Mouse (Mus musculus): Measurements from ENCODE around the gene Far1. TPM values are rescaled to one million over a fixed set of nuclear protein-coding genes. Genes with fewer than 3 reads are reported as not detected.

The Far1 gene
- polyA plus RNA-seq, 1 experiment from 2014 or later: 77.9 TPM

GRCm38 (mm10) chr7:113590330-113590729, 76.7 kb downstream of the Far1 start:
- H3K27ac ChIP-seq (replicated peaks): no peak overlapping the region
- WGBS: 58% methylated on average over 1 of the region's 1 CpGs
- no peak overlapping the region for H3K4me3 ChIP-seq
- H3K9me3 ChIP-seq (replicated peaks): no peaks in the 10 kb centered on the region
- no peaks in the 10 kb centered on the region for H3K4me1 ChIP-seq
- no peaks in the 10 kb centered on the region for H3K27me3 ChIP-seq (ENCODE audit: low read depth, poor library complexity, severe bottlenecking)
- DNase-seq (ENCODE audit: low spot score): no peak
- no peaks in the 10 kb centered on the region for H3K36me3 ChIP-seq

GRCm38 (mm10) chr7:113591084-113591483, 77.5 kb downstream of the Far1 start:
- H3K36me3 ChIP-seq: no peaks in the 10 kb centered on the region
- H3K4me1 ChIP-seq: no peaks in the 10 kb centered on the region
- H3K4me3 ChIP-seq: no peak overlapping the region
- DNase-seq (ENCODE audit: low spot score): no peak
- H3K27me3 ChIP-seq (ENCODE audit: low read depth, poor library complexity, severe bottlenecking): no peaks in the 10 kb centered on the region
- no peaks in the 10 kb centered on the region for H3K9me3 ChIP-seq (replicated peaks)
- WGBS: 81% methylated on average over 1 of the region's 1 CpGs
- H3K27ac ChIP-seq (replicated peaks): no peak overlapping the region

- WGBS: 90% methylated on average over 9 of the region's 9 CpGs
- Histone ChIP-seq H3K27me3 (ENCODE audit: low read depth, poor library complexity, severe bottlenecking) (no peaks in the 10 kb centered on the region), H3K27ac (replicated peaks) (no peak overlapping the region), H3K36me3 (no peaks in the 10 kb centered on the region), H3K9me3 (replicated peaks) (no peaks in the 10 kb centered on the region), H3K4me3 (no peak overlapping the region), H3K4me1 (no peaks in the 10 kb centered on the region)
- DNase-seq (ENCODE audit: low spot score): no peak
These were observed 78.1 kb downstream of the Far1 start for GRCm38 (mm10) chr7:113591557-113592354.

GRCm38 (mm10) chr7:113592696-113593095, 79.1 kb downstream of the Far1 start:
- Histone ChIP-seq H3K4me1 (no peaks in the 10 kb centered on the region), H3K4me3 (no peak overlapping the region), H3K36me3 (no peaks in the 10 kb centered on the region), H3K27me3 (ENCODE audit: low read depth, poor library complexity, severe bottlenecking) (no peaks in the 10 kb centered on the region), H3K27ac (replicated peaks) (no peak overlapping the region), H3K9me3 (replicated peaks) (no peaks in the 10 kb centered on the region)
- DNase-seq (ENCODE audit: low spot score): no peak
- 84% methylated on average over 9 of the region's 9 CpGs for WGBS

GRCm38 (mm10) chr7:113594363-113594762, 80.7 kb downstream of the Far1 start:
- 4% methylated on average over 3 of the region's 3 CpGs for WGBS
- no peak overlapping the region for H3K4me3 ChIP-seq
- no peaks in the 10 kb centered on the region for H3K9me3 ChIP-seq (replicated peaks)
- H3K36me3 ChIP-seq: no peaks in the 10 kb centered on the region
- no peaks in the 10 kb centered on the region for H3K27me3 ChIP-seq (ENCODE audit: low read depth, poor library complexity, severe bottlenecking)
- peak; percentile 53 for DNase-seq (ENCODE audit: low spot score)
- H3K4me1 ChIP-seq: no peaks in the 10 kb centered on the region
- H3K27ac ChIP-seq (replicated peaks): no peak overlapping the region

GRCm38 (mm10) chr7:113597231-113597630, 83.6 kb downstream of the Far1 start:
- Histone ChIP-seq H3K4me1 (peaks cover 6% of the 10 kb centered on the region), H3K27me3 (ENCODE audit: low read depth, poor library complexity, severe bottlenecking) (no peaks in the 10 kb centered on the region), H3K27ac (replicated peaks) (no peak overlapping the region), H3K9me3 (replicated peaks) (no peaks in the 10 kb centered on the region), H3K36me3 (no peaks in the 10 kb centered on the region), H3K4me3 (no peak overlapping the region)
- no peak for DNase-seq (ENCODE audit: low spot score)

- Histone ChIP-seq H3K27ac (replicated peaks) (no peak overlapping the region), H3K9me3 (replicated peaks) (no peaks in the 10 kb centered on the region)
- 90% methylated on average over 3 of the region's 3 CpGs for WGBS
These were observed 88.2 kb downstream of the Far1 start for GRCm38 (mm10) chr7:113601803-113602202.

GRCm38 (mm10) chr7:113607928-113608327, 94.3 kb downstream of the Far1 start:
- DNase-seq (ENCODE audit: low spot score): peak; percentile 32
- 38% methylated on average over 9 of the region's 9 CpGs for WGBS
- no peak overlapping the region for H3K4me3 ChIP-seq
- no peak overlapping the region; the same call in 1 of the 2 replicates for H3K27ac ChIP-seq (replicated peaks)
- H3K9me3 ChIP-seq (replicated peaks): no peaks in the 10 kb centered on the region
- H3K4me1 ChIP-seq: 0 out of 2 replicates have a peak, but pooled peaks cover 2% of the 10 kb centered on the region
- H3K36me3 ChIP-seq: no peaks in the 10 kb centered on the region
- H3K27me3 ChIP-seq (ENCODE audit: low read depth, poor library complexity, severe bottlenecking): no peaks in the 10 kb centered on the region

More at GRCm38 (mm10) chr7:113601803-113602202, 88.2 kb downstream of the Far1 start:
- Histone ChIP-seq H3K4me1 (peaks cover 6% of the 10 kb centered on the region), H3K27me3 (ENCODE audit: low read depth, poor library complexity, severe bottlenecking) (no peaks in the 10 kb centered on the region), H3K36me3 (no peaks in the 10 kb centered on the region), H3K4me3 (no peak overlapping the region)
- no peak for DNase-seq (ENCODE audit: low spot score)

GRCm38 (mm10) chr7:113609027-113609705, 95.5 kb downstream of the Far1 start:
- H3K27me3 ChIP-seq (ENCODE audit: low read depth, poor library complexity, severe bottlenecking): no peaks in the 10 kb centered on the region
- 0 out of 2 replicates have a peak, but pooled peaks cover 2% of the 10 kb centered on the region for H3K4me1 ChIP-seq
- DNase-seq (ENCODE audit: low spot score): peak; percentile 41
- H3K36me3 ChIP-seq: no peaks in the 10 kb centered on the region
- no peak overlapping the region for H3K4me3 ChIP-seq
- WGBS: 28% methylated on average over 8 of the region's 8 CpGs
- H3K27ac ChIP-seq (replicated peaks): no peak overlapping the region
- no peaks in the 10 kb centered on the region for H3K9me3 ChIP-seq (replicated peaks)

GRCm38 (mm10) chr7:113612628-113613027, 99.0 kb downstream of the Far1 start:
- no peak overlapping the region for H3K27ac ChIP-seq (replicated peaks)
- 86% methylated on average over 4 of the region's 4 CpGs for WGBS
- DNase-seq (ENCODE audit: low spot score): no peak
- H3K4me3 ChIP-seq: no peak overlapping the region
- H3K27me3 ChIP-seq (ENCODE audit: low read depth, poor library complexity, severe bottlenecking): no peaks in the 10 kb centered on the region
- H3K9me3 ChIP-seq (replicated peaks): no peaks in the 10 kb centered on the region
- 0 out of 2 replicates have a peak, but pooled peaks cover 5% of the 10 kb centered on the region for H3K4me1 ChIP-seq
- no peaks in the 10 kb centered on the region for H3K36me3 ChIP-seq

- no peak overlapping the region for H3K4me3 ChIP-seq
- no peaks in the 10 kb centered on the region for H3K9me3 ChIP-seq (replicated peaks)
- 0 out of 2 replicates have a peak, but pooled peaks cover 3% of the 10 kb centered on the region for H3K4me1 ChIP-seq
- H3K27me3 ChIP-seq (ENCODE audit: low read depth, poor library complexity, severe bottlenecking): no peaks in the 10 kb centered on the region
- 87% methylated on average over 10 of the region's 10 CpGs for WGBS
- 0 out of 2 replicates have a peak overlapping the region, but pooled peaks have one; percentile 38 for H3K27ac ChIP-seq (replicated peaks)
- no peak for DNase-seq (ENCODE audit: low spot score)
- no peaks in the 10 kb centered on the region for H3K36me3 ChIP-seq
These were observed 100.7 kb downstream of the Far1 start for GRCm38 (mm10) chr7:113614198-113614927.

- WGBS: 87% methylated on average over 2 of the region's 2 CpGs
- Histone ChIP-seq H3K36me3 (no peaks in the 10 kb centered on the region), H3K27me3 (ENCODE audit: low read depth, poor library complexity, severe bottlenecking) (no peaks in the 10 kb centered on the region), H3K4me1 (peaks cover 15% of the 10 kb centered on the region), H3K9me3 (replicated peaks) (no peaks in the 10 kb centered on the region), H3K4me3 (no peak overlapping the region), H3K27ac (replicated peaks) (no peak overlapping the region)
- no peak for DNase-seq (ENCODE audit: low spot score)
These were observed 105.5 kb downstream of the Far1 start for GRCm38 (mm10) chr7:113619166-113619565.

Data from midbrain, embryonic 10.5 days (tissue).